Comparison of ENCODE assay signal across 8 mouse cellular contexts in the genomic region with DNA sequence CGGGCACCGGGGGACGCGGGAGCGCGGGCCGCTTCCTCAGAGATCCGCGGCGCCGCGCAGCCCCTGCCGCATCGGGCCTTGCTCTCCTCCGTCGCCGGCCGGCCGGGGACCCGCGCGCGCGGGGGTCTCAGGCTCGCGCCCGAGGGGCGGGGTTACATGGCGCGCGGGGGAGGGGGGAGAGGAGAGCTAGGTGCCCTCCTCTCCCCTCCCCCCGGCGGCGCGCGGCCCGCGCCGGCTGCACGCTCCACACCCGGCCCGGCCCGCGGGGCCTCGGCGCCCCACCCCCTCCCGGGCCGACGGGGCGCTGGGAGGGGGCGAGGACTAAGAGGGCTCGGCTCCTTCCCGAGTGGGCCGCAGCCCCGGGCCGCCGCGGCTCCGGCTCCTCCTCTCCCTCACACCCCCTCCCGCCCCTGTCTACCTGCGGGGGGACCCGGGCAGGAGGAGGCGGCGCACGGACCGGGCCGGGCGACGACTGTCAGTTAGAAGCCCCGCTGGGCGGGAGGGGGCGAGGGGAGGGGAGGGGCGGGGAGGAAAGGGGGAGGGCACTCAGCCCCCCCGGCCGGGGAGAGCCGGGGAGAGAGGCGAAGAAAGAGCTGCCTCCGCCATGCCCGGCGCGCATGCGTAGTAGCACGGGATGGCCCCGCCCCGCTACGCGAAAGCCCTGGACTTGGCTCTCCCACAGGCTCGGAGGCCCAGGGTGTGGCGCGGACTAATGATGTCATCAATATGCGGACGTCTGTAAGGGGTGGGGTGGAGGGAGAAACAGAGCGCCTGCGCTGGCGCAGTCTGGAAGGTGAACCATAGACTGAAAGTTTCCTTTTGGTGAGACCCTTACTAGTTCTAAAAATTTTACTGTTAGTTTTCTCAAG. TPM values are rescaled to one million over a fixed set of nuclear protein-coding genes. Genes with fewer than 3 reads are reported as not detected.
DNase-seq lines count a peak whose midpoint lies in the region; ATAC-seq lines count a peak whose summit lies in the region.

A gene (minus strand): TSS at position 73 of the 869 bp plus-strand sequence.

- peaks cover 28% of the 10 kb centered on the region for H3K36me3 ChIP-seq in heart, embryonic 13.5 days
- peaks cover 26% of the 10 kb centered on the region for H3K36me3 ChIP-seq in liver, embryonic 12.5 days
- peaks cover 7% of the 10 kb centered on the region for H3K36me3 ChIP-seq in stomach, embryonic 15.5 days

- under 1% methylated on average over 54 of the region's 95 CpGs for WGBS in heart, embryonic 13.5 days
- under 1% methylated on average over 47 of the region's 95 CpGs for WGBS in liver, embryonic 12.5 days (ENCODE audit: insufficient replicate concordance)
- WGBS in stomach, embryonic 15.5 days = under 1% methylated on average over 54 of the region's 95 CpGs

- ATAC-seq in heart, embryonic 13.5 days (ENCODE audit: extremely low read depth, insufficient number of reproducible peaks, low FRiP score, low TSS enrichment) = peak; percentile 87
- ATAC-seq in liver, embryonic 12.5 days = peak; percentile 93
- peak; percentile 93 for ATAC-seq in stomach, embryonic 15.5 days (ENCODE audit: insufficient read depth, low FRiP score, low read depth)

- H3K9me3 ChIP-seq in heart, embryonic 13.5 days = no peaks in the 10 kb centered on the region
- no peaks in the 10 kb centered on the region for H3K9me3 ChIP-seq in liver, embryonic 12.5 days (replicated peaks)
- H3K9me3 ChIP-seq in stomach, embryonic 15.5 days = no peaks in the 10 kb centered on the region

- peak within 1 kb of the TSS; percentile 96 for H3K4me3 ChIP-seq in brown adipose tissue, adult 24 weeks (ENCODE audit: insufficient read depth, low read depth, low read length)
- H3K4me3 ChIP-seq in heart, embryonic 13.5 days = peak within 1 kb of the TSS; percentile 89
- H3K4me3 ChIP-seq in liver, embryonic 12.5 days = peak within 1 kb of the TSS; percentile 97
- peak within 1 kb of the TSS; percentile 86 for H3K4me3 ChIP-seq in stomach, embryonic 15.5 days (replicated peaks)

- no peak within 1 kb of the TSS for H3K27ac ChIP-seq in brown adipose tissue, adult 24 weeks (replicated peaks; ENCODE audit: low read depth, low read length)
- H3K27ac ChIP-seq in heart, embryonic 13.5 days (replicated peaks) = peak within 1 kb of the TSS; percentile 95
- H3K27ac ChIP-seq in liver, embryonic 12.5 days = peak within 1 kb of the TSS; percentile 88
- peak within 1 kb of the TSS; percentile 91 for H3K27ac ChIP-seq in stomach, embryonic 15.5 days

- H3K4me2 ChIP-seq in heart, embryonic 13.5 days = peak within 1 kb of the TSS; percentile 82
- peak within 1 kb of the TSS; percentile 98 for H3K4me2 ChIP-seq in liver, embryonic 12.5 days
- peak within 1 kb of the TSS; percentile 86 for H3K4me2 ChIP-seq in stomach, embryonic 15.5 days

- H3K4me1 ChIP-seq in brown adipose tissue, adult 24 weeks (ENCODE audit: control insufficient read depth, insufficient read depth, insufficient read length, low read length) = peaks cover 4% of the 10 kb centered on the region
- peaks cover 26% of the 10 kb centered on the region for H3K4me1 ChIP-seq in heart, embryonic 13.5 days
- peaks cover 28% of the 10 kb centered on the region for H3K4me1 ChIP-seq in liver, embryonic 12.5 days
- H3K4me1 ChIP-seq in stomach, embryonic 15.5 days = peaks cover 6% of the 10 kb centered on the region; the same call in 1 of the 2 replicates

- DNase-seq in CD4-positive, CD25-positive, alpha-beta regulatory T cell, adult 2 months (ENCODE audit: low read depth, low spot score) = peak; percentile 100
- peak; percentile 72 for DNase-seq in fat pad, adult 2 months (ENCODE audit: extremely low read depth, low read depth, low spot score)
- DNase-seq in kidney, postnatal 10 days = peak; percentile 99
- peak; percentile 98 to 99 for DNase-seq in natural killer cell, adult 2 months (ENCODE audit: low spot score in 2 of 2)

- H3K9ac ChIP-seq in heart, embryonic 13.5 days = peak within 1 kb of the TSS; percentile 97
- H3K9ac ChIP-seq in liver, embryonic 12.5 days = peak within 1 kb of the TSS; percentile 93
- H3K9ac ChIP-seq in stomach, embryonic 15.5 days = peak within 1 kb of the TSS; percentile 82

- no peaks in the 10 kb centered on the region for H3K27me3 ChIP-seq in heart, embryonic 13.5 days (replicated peaks)
- H3K27me3 ChIP-seq in liver, embryonic 12.5 days (replicated peaks) = no peaks in the 10 kb centered on the region
- no peaks in the 10 kb centered on the region for H3K27me3 ChIP-seq in stomach, embryonic 15.5 days (replicated peaks)

RNA-seq across cellular contexts. Expression of the gene that starts here (rescaled TPM):
- 7.3 and 11.4 TPM in 2 replicates for polyA plus RNA-seq in brown adipose tissue, adult 24 weeks (2012; ENCODE audit: insufficient read depth, insufficient read length, missing spikeins)
- polyA plus RNA-seq in heart, embryonic 13.5 days (2015; fragmentation: Nextera tagmentation; extraction: Ambion mirVana) = 2.5 and 2.7 TPM in 2 replicates
- 2.2 and 2.4 TPM in 2 replicates for polyA plus RNA-seq in liver, embryonic 12.5 days (2016; fragmentation: Nextera tagmentation; extraction: Ambion mirVana)
- 4.7 and 5.2 TPM in 2 replicates for polyA plus RNA-seq in stomach, embryonic 15.5 days (2015; fragmentation: Nextera tagmentation; extraction: Ambion mirVana)
